Mouse (Mus musculus) gastrocnemius, adult 18-20 months (tissue): ENCODE measurements at regions not wholly inside any gene's neighbourhood (a gene's known extent, or its start where the extent isn't known, plus 50 kb on each side); places are given as distances from the start of the nearest gene placed in this dataset.

ENCODE experiments used
- DNase-seq: peaks from one replicate; pipeline ENCODE4 v3.0.0; 2021; ENCODE audit warnings: low spot score

DNA sequence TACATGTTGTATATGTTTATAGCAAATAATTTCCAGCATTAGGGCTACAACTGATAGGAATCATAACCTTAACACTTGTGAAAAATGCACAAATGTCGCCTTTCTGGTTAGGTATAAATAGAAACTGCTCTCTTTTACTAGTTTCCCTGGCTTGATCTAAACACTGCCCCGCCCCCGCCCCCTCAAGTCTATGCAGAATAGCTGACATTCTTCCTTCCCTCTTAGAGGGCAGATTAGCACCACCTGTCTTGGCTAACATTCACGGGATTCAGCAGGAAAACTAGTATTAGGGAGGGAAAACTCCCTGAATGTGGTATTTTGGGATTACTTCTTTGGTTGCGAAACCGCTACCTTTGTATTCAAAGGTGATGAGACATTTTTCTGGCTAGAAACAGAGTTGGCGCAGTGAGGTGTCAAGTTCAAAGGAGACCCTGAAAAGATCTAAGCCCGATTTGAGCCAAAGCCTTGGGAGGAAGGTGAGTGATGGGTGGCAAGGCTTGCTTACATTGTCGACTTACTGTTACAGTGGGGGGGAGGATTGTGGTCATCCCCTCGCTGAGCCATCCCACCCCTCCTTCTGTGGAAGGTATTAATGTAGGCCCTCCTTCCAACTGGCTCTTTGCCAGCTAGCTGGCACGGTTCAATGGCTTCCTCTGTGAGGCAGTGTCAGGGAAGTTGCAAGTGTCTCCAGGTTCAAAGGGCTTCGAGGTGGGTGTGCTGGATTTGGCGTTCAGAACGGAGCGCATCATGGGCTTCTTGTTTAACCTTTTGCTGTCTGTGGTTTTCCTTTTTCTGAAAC lies 209.8 kb upstream of the Nr2f2 start:
- DNase-seq, result no peak

DNA sequence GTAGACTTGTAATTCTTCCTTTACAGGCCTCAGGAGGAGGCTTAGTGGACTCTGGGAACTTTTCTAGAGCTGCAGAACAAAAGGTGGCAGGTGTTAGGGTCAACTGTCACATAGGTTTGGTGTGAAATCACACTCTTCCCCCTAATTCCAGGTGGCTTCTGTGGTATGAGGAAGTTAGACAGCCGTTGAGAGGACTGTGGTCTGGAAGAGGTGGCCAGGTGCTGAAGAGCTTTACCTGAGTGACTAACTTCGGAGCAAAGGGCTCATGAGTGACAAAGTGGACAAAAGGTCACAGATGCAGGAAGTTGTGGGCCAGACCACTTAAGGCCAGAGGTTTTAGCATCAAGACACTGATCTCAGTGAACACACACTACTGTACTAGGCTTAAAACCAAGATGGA lies 209.1 kb upstream of the Nr2f2 start:
- DNase-seq, result no peak

DNA sequence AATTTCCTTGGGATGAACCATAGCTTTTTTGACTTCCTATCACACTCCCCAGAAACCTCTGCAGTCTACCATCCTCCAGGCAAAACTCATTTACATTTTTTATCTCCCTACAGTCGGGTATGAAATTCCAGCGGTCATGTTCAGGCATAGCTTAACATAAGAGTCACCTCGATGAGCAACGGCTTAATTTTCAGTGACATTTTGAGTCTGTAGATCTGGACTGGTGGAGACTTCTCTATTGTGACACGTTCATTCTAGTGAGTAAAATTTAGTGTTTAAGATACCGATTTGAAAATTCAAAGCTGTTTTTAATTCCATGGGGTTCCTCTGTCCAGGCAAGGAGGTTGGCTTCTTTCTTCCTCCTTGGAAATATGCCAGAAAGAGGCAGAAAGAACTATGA lies 207.7 kb upstream of the Nr2f2 start:
- no peak for DNase-seq

DNA sequence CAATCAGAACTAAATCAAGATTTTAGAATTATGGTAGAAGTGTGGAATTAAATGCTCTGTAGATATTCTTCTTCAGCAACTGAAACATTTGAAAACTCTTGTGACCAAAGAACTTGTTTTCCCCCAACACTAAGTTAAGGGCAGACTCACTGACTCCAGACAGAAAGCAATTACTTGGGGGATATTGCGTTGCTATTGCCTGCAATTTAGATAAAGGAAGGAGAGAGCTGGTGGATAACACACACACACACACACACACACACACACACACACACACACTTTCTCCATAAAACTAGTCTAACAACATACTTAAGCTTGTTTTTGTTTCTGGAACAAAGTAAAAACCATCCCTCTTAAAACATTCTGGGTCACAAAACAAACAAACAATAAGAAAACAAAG lies 198.5 kb upstream of the Nr2f2 start:
- no peak for DNase-seq

DNA sequence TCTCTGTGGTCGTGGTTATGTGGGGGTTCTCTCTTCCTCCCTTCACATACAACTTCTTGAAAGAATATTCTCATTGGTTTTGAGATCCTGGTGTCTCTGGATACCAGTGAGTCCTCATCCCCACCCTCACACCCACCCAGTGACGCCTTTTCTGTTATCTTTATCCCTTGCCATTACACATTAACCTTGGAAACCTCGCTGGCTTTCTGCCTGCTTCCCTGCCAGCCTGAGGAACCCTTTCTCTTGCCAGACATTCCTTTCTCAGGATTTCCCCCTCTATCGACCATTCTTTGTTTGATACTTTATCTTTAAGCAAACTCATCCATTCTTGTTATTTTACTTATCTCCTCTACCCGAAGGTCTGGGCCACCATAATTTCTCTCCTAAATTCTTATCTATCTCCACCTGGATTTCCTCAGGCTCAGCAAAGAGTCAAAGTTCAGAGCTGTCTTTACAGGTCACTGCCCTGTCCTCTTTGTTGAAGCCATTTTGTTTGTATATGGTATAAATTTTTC lies 182.5 kb upstream of the Nr2f2 start:
- DNase-seq, result no peak

DNA sequence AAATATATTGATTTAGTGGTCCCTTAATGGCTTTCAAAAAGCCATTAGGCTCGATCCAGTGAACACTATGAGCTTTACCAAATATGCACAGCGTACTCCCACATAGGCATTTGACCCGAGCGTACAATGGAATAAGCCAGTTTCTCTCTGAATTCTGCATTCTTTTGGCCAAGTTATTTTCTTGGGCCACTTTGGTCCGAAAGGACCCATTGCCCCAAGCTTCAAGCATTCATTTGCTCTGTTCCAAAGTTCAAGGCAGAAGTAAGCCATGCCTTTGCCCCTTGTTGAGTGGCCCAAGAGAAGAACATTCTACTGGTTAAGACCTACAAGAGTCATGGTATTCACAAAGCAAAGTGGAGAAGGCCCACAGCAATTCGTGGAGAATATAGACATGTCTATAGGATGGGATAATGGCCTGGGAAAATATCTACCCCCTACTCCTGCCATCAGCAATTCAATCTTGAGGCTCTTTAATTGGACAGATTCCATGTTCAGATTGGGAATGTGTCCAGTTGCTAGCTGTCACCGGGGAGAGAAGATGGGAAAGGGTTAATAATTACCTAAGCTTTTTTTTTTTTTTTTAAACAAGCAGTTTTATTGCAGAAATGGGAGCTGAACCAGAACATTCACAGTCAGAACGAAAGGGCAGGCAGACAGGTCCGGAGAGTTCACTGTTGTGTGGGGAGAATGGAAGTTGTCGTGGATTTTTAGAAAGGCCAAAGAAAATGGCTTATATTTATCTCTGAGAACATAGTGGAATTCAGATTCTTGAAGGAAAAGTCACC lies 175.5 kb upstream of the Nr2f2 start:
- no peak for DNase-seq

DNA sequence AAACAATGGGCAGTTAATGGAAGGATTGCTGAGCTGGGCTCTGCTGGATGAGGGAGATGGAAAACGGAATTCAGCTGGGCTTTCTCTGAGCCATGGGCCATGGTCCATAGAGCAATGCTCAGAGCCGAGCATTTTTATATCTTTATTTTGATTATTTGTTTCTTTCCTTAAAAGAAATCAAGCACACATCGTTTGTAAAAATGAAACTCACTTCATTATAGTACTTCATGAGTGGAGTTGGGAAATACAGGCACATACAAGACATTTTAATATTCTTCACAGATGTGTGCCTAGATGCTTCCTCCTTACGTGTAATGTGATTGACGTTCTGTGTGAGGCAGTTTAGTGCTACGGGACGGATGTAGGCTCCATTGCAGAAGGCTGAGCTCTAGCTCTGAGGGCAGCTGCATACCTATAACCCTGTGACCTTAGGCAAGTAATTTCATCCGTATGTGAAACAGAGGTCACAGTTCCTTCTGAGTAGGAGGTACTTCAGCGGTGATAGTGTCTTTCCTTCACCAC lies 172.6 kb upstream of the Nr2f2 start:
- no peak for DNase-seq

DNA sequence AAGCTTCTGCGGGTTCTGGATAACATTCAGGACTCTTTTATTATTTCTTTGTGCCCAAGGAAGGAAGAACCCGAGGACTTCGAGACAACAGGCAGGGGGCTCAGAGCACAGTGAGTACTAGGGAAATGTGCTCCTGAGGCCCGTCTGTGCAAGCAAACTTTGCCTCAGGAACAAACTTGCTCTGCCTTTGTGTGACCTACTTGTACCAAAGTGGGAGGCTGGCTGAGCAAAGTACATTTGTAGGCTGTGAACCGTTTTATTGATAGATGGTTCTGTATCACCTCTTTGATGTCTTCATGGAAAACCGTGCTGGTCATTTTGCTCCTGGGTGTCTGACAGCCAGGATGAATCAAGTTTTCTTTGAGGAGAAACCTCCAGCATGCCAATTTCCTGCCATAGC lies 169.5 kb upstream of the Nr2f2 start:
- no peak for DNase-seq

DNA sequence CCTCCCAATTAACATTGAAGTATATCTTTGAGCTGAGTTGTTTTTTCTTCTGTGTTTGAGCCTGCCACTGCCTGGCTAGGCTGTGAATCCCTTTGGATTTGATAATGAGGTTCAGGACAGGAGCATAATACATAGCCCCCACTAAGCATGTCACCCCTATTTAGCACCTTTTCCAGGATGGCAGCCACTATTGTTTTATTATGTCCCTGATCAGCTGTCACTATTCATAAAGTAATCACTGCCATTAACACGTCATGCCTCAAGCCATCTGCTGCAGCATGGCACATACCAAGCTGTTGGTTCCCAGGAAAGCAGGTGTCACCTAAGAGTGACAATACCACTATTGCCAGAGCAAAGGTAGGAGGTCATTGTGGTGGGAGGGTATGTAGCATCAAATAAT lies 167.0 kb upstream of the Nr2f2 start:
- DNase-seq, result no peak

DNA sequence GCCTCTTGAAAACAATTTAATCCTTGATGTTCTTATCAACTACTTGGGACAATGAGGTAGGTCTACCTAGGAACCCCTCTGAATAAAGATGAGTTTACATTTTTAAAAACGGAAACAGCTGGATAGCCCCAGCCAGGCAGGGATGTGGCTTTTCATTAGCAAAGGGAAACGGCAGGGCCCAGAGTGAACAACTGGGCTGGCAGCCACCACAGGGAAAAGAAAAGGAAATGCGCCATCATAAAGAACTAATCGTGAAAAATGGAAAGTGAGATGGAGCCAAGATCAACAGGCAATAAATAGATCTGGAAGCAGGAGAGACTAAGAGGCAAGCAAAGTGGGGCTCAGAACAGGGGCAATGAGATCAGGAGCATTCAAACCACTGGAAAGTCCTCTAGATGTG lies 161.4 kb upstream of the Nr2f2 start:
- DNase-seq, result no peak

DNA sequence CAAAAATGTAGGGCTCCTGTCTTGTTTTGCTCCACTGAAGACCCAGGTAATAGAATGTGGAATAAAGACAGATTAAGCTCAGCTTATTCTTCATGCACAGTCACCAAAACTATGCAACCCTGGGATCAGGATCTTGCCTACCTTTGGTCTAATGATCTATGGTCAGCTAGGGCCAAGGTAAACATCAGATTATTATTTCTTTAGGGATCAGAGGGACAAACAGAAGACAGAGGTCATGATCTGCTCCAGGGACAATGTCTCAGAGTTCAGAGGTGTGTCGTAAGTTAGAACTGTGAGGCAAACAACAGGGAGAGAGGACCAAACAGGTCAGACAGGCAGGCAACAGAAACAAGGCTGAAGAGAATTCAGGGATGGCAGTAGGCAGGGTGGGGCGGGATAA lies 158.8 kb upstream of the Nr2f2 start:
- no peak for DNase-seq

DNA sequence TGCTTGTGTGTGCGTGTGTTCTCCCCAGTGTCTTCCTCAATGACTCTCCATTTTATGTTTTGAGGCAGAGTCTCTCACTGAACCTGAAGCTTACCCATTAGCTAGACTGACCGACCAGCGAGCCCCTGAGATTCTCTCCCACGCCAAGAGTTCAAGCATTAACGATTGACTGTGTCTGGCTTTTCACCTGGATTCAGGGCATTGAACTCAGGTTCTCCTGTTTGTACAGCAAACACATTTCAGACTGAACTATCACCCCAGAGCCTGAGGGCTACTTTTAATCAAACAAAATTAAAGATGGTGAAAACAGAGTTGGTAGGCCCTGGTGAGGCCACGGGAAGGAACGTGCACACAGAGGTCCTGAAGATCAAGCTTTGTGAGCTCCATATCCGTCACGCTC lies 158.2 kb upstream of the Nr2f2 start:
- DNase-seq, result no peak

DNA sequence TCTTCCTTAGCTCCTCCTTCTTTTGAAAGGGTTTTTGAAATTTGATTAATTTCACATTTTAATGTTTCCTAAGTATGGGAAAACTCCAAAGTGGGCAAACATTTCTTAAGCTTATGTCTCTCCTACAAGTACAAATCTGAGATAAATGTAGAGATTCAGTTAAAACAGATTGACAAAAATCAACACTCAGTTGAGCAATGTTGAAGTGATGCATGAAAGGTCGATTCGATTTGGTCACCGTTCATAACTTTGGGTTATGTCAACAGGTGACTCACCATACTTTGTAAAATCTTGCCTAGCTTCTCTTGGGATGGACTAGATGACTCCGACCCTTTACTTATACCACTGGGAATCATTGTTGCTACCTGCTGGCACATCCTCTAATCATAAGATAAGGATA lies 157.7 kb upstream of the Nr2f2 start:
- no peak for DNase-seq

DNA sequence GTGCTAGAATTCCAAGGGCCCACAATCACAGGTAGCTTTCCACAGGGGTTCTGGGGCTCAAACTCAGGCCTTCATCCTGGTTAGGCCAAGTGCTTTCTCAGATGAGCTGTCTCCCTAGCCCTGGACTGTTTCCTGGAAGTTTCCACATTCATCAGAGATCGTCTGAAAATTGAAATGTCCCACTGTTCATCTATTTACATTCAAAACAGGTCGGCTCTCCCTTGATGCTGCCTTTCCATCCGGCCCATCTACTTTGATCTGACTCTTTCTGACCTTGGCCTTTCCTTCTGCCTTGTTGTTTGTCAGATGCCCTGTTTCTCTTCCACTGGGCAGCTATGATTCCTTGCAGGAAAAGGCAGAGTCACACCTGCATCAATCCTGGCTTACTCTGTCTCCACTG lies 150.2 kb upstream of the Nr2f2 start:
- DNase-seq, result no peak

DNA sequence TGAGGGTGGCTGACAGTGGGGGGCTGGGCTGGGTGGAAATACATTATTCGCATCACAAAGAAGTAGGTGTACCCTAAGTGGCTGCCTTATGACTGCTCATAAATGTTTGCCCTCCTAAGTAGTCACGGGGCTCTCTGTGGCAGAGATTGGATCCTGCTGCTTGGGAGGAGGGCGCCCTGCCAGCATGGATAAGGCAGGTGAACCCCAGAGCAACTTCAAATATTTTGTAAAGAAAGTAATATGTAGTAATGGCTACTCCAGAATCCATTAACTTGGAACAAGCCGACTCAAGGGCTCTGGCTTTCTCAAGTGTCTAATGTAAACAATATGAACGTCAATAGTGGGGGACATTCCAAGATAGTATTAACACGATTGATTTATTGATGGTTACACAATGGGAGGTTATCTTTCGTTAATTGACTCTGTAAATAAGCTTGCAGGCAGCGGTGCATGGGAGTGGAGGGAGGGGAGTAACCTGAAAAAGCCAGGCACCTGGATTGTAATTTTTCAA lies 148.9 kb upstream of the Nr2f2 start:
- no peak for DNase-seq

DNA sequence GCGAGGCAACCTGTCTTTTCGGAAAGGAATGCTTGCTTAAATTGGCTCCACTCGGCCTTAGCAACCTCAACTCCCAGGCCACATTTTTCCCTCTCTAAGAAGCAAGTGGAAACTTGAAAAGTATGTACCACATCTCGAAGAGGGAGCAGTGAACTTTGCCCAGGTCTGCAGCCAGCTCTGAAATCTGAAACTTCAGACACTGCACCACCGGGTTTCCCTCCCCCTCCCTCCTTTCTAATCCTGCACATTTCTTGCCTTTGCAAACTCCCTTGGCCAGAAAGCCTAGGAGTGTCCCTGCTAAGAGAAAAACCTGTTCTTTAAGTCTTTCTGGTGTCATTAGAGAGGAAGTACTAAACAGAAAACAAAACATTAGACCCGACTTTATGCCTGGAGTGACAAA lies 148.1 kb upstream of the Nr2f2 start:
- DNase-seq, result peak; percentile 14

DNA sequence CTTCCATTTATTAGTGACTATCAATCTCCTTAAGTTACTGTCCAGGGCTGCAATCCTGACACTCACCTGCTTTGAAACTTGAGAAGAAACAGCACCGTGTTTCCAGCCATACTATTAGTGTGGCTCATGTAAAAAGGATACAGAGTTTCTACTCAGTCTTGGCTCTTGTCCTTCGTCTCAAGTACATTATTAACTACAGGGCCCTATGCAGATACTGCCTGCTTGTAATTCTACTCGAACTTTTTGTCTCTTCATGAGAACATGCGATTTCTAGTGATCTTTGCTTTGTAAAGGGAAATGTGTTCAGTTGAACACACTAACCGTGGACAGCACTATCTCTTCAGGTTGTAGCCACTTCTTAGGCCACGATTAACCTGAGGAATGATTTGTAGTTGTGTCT lies 145.8 kb upstream of the Nr2f2 start:
- DNase-seq, result no peak

DNA sequence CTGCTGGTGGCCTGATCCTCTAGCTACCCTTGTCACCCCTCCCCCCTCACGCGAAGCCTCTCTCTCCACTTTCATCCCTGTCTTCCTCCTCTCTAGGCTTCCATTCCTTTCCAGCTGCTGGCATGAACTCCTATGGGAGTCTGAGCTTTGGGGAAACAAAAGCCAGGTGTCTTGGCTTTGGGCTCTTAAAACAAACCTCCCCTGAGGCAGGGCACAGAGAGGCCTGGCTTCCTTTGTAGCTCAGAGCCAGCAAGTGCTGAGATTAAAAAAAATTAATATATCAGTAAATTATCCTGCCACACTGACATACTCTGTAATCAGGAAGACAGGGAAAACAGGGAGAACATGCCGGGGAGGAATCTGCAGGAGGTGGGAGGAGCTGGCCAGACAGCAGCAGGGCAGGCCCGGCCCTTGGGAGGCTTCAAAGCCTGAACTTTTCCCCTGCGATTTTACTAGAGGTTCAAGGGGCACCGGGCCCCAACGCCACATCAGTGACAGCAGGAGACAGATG lies 139.2 kb upstream of the Nr2f2 start:
- no peak for DNase-seq

DNA sequence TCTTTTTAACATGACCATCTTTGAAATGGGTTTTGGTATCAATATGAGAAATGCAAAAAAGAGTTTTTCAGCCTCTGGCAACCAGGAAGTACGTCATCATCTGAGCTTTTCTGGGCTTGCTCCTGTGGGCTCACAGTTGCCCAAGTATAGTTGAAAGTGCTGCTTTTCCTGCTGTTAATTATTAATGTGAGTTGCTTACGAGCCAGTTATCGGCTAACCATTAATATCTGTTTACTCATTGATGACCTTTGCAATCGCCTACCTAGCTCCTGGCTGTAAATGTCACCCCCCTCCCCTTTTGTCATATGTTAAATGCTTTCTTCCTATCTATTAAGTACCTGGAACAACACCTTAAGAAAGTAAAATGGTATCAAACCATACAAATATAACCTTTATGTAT lies 135.3 kb upstream of the Nr2f2 start:
- no peak for DNase-seq

DNA sequence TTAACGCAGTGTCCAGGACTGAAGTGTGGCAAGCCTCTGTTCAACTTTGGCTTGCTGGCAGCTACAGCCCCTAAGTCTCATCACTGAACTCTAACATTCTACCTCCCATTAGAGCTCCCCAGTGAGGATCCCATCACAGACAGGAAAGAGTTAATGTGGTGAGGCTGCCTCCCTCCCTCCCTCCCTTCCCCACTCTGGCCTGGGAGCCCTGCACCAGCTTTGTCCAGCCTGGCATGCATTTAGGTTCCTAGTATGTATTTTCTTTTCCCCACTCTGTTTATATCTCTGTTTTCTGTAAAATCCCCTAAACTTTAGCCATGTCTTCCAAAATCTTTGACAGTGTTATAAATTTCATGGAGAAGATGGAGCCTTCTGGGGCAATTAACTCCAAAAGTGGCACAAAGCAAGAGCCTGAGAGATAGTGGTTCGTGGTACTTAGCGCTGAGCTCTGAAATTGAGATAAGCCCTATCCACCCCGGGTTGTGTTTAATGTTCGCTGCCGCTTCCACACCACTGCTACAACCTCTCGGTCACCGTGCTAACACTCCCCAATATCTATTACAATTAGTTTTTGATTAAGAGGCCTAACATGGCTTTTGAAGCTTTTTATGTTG lies 130.1 kb upstream of the Nr2f2 start:
- DNase-seq, result no peak

DNA sequence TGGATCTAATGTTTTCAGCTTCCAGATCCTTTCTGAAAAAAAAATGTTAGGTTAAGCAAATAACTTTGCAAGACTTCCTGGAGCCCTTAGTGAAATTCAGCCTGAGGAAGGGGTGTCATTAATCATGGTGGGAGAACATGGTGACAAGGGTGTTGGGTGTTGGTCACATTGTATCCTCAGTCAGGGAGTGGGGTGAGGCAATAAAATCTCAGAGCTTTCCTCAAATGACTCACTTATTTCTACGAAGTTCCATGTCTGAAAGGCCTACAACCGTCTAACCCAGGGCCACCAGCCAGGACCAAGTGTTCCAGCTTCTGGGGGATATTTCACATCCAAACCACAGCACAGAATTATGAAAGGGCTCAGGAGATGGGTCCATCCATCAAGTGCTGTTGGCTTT lies 117.7 kb upstream of the Nr2f2 start:
- DNase-seq, result no peak

DNA sequence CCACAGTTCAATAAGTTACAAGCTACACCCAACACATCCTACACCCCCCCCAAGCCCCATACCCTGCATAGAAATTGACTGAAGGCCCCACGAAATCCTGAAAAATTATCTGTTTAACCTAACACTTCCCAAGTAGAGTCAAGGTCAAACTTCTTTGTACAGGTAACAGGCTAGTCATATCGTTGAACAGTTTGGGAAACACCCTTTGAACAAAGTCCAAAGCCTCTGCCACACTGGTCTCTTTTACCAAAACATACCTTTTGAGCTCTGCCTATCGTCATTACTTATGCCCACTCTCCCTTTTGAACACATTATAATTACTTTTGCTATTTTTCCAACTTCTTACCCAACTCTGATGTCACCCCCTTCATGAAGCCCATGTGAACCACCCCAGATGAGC lies 117.0 kb upstream of the Nr2f2 start:
- DNase-seq, result no peak
